Mouse (Mus musculus) brain, embryonic 14.5 days (tissue): ENCODE data around the gene Gng2.

Source experiments
- CTCF ChIP-seq: fragments of 200-500 bp; IDR thresholded peaks from 2 replicates; pipeline ENCODE4 v1.5.1; 2012; ENCODE audit warnings: inconsistent platforms, mild to moderate bottlenecking, moderate library complexity, borderline replicate concordance; ENCODE audit not compliant: insufficient read depth, insufficient read length; ENCODE audit errors: extremely low read depth
- POLR2A ChIP-seq: fragments of 200-500 bp; IDR thresholded peaks from 2 replicates; pipeline ENCODE4 v1.6.1; 2012; ENCODE audit warnings: mild to moderate bottlenecking, inconsistent platforms, borderline replicate concordance; ENCODE audit not compliant: poor library complexity, insufficient read depth, insufficient read length, severe bottlenecking; ENCODE audit errors: extremely low read depth

GRCm38 (mm10) chr14:19950812-19951211 is 26.6 kb downstream of the Gng2 start:
- TF ChIP-seq CTCF (no peak), POLR2A (no peak)
